Comparison of ENCODE assay signal across 13 mouse cellular contexts in the genomic region with DNA sequence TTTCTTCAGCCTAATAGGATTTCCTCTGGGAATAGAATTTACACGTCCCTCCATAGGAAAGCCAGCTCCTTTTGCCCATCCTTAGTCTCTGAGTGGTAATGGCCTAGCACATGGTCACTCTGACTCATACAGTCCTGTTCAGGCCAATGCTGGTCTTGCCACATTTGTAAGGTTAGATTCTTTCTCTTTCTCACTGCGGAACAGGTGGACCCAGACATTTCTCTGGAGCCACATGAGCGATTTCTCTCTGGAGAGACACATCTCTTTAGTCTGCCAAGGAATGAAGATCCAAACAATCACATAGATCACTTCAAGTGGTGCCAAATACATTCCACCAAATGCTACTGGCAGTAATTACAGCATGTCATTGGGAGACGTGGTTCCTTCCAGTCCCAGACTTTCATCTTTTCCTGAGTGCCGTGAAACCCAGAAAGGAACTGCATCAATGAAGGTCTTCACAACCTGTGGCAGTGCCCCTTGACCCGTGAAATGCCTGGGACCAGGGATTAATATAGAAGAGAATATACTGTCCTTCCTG. TPM values are rescaled to one million over a fixed set of nuclear protein-coding genes. Genes with fewer than 3 reads are reported as not detected.
A peak's percentile ranks its signal among the peaks of the same experiment; 100 is the strongest.
DNase-seq lines count a peak whose midpoint lies in the region; ATAC-seq lines count a peak whose summit lies in the region.
"Had no signal": no experiment of that assay in that cellular context is flagged by ENCODE, and none has a peak within 500 bp of the region (broad histone marks: within the 10 kb centered on the region; RNA-seq: fewer than 3 reads in every experiment).

No protein-coding gene starts in this region.

- H3K27ac ChIP-seq in forebrain, embryonic 13.5 days: no peak overlapping the region
- H3K27ac ChIP-seq: liver, embryonic 14.5 days; stomach, embryonic 15.5 days had no signal

- peak overlapping the region; percentile 88 for H3K4me2 ChIP-seq in forebrain, embryonic 13.5 days

- peak overlapping the region; percentile 50 for H3K4me3 ChIP-seq in forebrain, embryonic 13.5 days

- peak; percentile 33 to 37 for DNase-seq in cerebellum, adult 18-20 months
- DNase-seq in MN1 (ENCODE audit: low spot score): peak; percentile 64
- peak; percentile 7 for DNase-seq in mesoderm, embryonic 11.5 days (ENCODE audit: low read depth, low spot score)
- DNase-seq in adrenal gland, adult 18-20 months (ENCODE audit: low spot score in 2 of 2): no peak
- DNase-seq in urinary bladder, postnatal 25 days (ENCODE audit: low spot score): no peak
- DNase-seq: kidney, postnatal 14 days had no signal

- 38% methylated on average over 6 of the region's 6 CpGs for WGBS in forebrain, embryonic 13.5 days

- no peak overlapping the region for H3K9ac ChIP-seq in forebrain, embryonic 13.5 days
- H3K9ac ChIP-seq: liver, embryonic 14.5 days; stomach, embryonic 15.5 days had no signal

- H3K36me3 ChIP-seq in forebrain, embryonic 13.5 days (ENCODE audit: poor library complexity, severe bottlenecking): no peaks in the 10 kb centered on the region
- H3K36me3 ChIP-seq: stomach, embryonic 15.5 days had no signal

- no peak for ATAC-seq in cerebellum, adult (ENCODE audit: insufficient number of reproducible peaks, low FRiP score, low TSS enrichment)
- ATAC-seq in forebrain, embryonic 13.5 days: no peak
- no peak for ATAC-seq in megakaryocyte-erythroid progenitor cell, adult 5-6 weeks (replicated peaks; ENCODE audit: low FRiP score, low TSS enrichment, poor library complexity, severe bottlenecking)
- ATAC-seq: Patski had no signal

- H3K4me1 ChIP-seq in forebrain, embryonic 13.5 days: peaks cover 25% of the 10 kb centered on the region
- H3K4me1 ChIP-seq: stomach, embryonic 15.5 days had no signal

- peaks cover 9% of the 10 kb centered on the region; the same call in 1 of the 2 replicates for H3K27me3 ChIP-seq in forebrain, embryonic 13.5 days
- H3K27me3 ChIP-seq: Patski had no signal

- no peaks in the 10 kb centered on the region for H3K9me3 ChIP-seq in forebrain, embryonic 13.5 days (replicated peaks)
- H3K9me3 ChIP-seq: stomach, embryonic 15.5 days had no signal

RNA-seq across cellular contexts. Expression of gene Plcxd3, which starts 0.8 kb away (rescaled TPM):
- 34.2 and 34.9 TPM in 2 replicates for polyA plus RNA-seq in forebrain, embryonic 13.5 days (2015; fragmentation: Nextera tagmentation; extraction: Ambion mirVana)
- total RNA-seq in megakaryocyte-erythroid progenitor cell, adult 5-6 weeks (2014; fragmentation: Nextera tagmentation): not detected in 2 replicates
- not detected in 2 replicates for total RNA-seq in megakaryocyte-erythroid progenitor cell, adult 5-6 weeks (2017)
- total RNA-seq in adrenal gland, adult 18-20 months (2021): 1 to 10 TPM; 2.8 to 3.7 TPM
- total RNA-seq: neutrophil, adult 5-6 weeks had no signal
- polyA plus RNA-seq: Patski had no signal

Comparison
In these comparisons a context has a peak if more than half of its experiments do, and no peak if none do; other contexts are left out.
1. DNase-seq: peak in cerebellum, adult 18-20 months (2 of 2), MN1 (single experiment) and mesoderm, embryonic 11.5 days (single experiment); none in adrenal gland, adult 18-20 months (0 of 2) and urinary bladder, postnatal 25 days (single experiment).